Mouse (Mus musculus) lung, embryonic 14.5 days (tissue): Measurements from ENCODE around the gene Glrp1. TPM values are rescaled to one million over a fixed set of nuclear protein-coding genes. Genes with fewer than 3 reads are reported as not detected.

Experiments used
- ATAC-seq: fragments of 200-750 bp; cut with Nextera tagmentation; 2 replicates; pipeline ENCODE4 v1.8.0; 2017; ENCODE audit warnings: mild to moderate bottlenecking, moderate TSS enrichment, moderate library complexity; ENCODE audit not compliant: insufficient read depth
- DNase-seq: peaks from one replicate; pipeline ENCODE4 v3.0.0-alpha.2; 2015
- H3K27ac ChIP-seq: fragments of 300-500 bp; sonication (generic); 2 replicates; pipeline ENCODE4 v1.5.1; 2014; ENCODE audit warnings: low read depth, mild to moderate bottlenecking, moderate library complexity
- H3K27me3 ChIP-seq: fragments of 300-500 bp; sonication (generic); 2 replicates; pipeline ENCODE4 v1.6.1; 2014; ENCODE audit warnings: low read length, control low read depth; ENCODE audit not compliant: insufficient read depth
- H3K36me3 ChIP-seq: fragments of 300-500 bp; sonication (generic); 2 replicates; pipeline ENCODE4 v1.6.1; 2014; ENCODE audit warnings: control low read depth; ENCODE audit not compliant: insufficient read depth
- H3K4me1 ChIP-seq: fragments of 300-500 bp; sonication (generic); 2 replicates; pipeline ENCODE4 v1.6.1; 2014; ENCODE audit warnings: antibody characterized with exemption, control low read depth; ENCODE audit not compliant: insufficient read depth
- H3K4me2 ChIP-seq: fragments of 300-500 bp; sonication (generic); 2 replicates; pipeline ENCODE4 v1.6.1; 2014; ENCODE audit warnings: mild to moderate bottlenecking
- H3K4me3 ChIP-seq: fragments of 300-500 bp; sonication (generic); 2 replicates; pipeline ENCODE4 v1.5.1; 2014; ENCODE audit warnings: low read depth, low read length
- H3K9ac ChIP-seq: fragments of 300-500 bp; sonication (generic); 2 replicates; pipeline ENCODE4 v1.6.1; 2014
- H3K9me3 ChIP-seq: fragments of 300-500 bp; sonication (generic); 2 replicates; pipeline ENCODE4 v1.6.1; 2016; ENCODE audit warnings: low read depth, low read length, control low read depth
- CTCF ChIP-seq: IDR thresholded peaks from 2 replicates; pipeline ENCODE4 v1.5.1; 2016; ENCODE audit warnings: antibody characterized with exemption, low read depth
- WGBS: fragments of 180-500 bp; shearing (Covaris S2); extraction: QIAGEN DNeasy Blood & Tissue Kit; methylation state at CpG from one replicate; pipeline ENCODE4 v1.1.7; 2014; 5-methylcytosine and 5-hydroxymethylcytosine counted together
- polyA plus RNA-seq: library from polyadenylated mRNA; unstranded; fragments of >200 nt; fragmentation: Nextera tagmentation; extraction: Ambion mirVana; gene quantifications from 2 replicates; pipeline ENCODE4 v1.2.1, GENCODE M21; 2014

Glrp1 gene
- polyA plus RNA-seq, 1 experiment from 2014 or later = 0.38 TPM

GRCm38 (mm10) chr1:88539823-88540222 is 30.0 kb upstream of the Glrp1 start:
- H3K4me3 ChIP-seq = no peak overlapping the region
- H3K4me1 ChIP-seq = no peaks in the 10 kb centered on the region
- H3K27ac ChIP-seq = no peak overlapping the region
- H3K9me3 ChIP-seq = no peaks in the 10 kb centered on the region
- WGBS = 37% methylated on average over 3 of the region's 3 CpGs
- H3K27me3 ChIP-seq = no peaks in the 10 kb centered on the region
- no peak for TF ChIP-seq CTCF
- H3K36me3 ChIP-seq = no peaks in the 10 kb centered on the region
- H3K9ac ChIP-seq = no peak overlapping the region
- H3K4me2 ChIP-seq = no peak overlapping the region
- ATAC-seq (no peak), DNase-seq (peak; percentile 34)

GRCm38 (mm10) chr1:88539256-88539655 is 29.4 kb upstream of the Glrp1 start:
- no peak for TF ChIP-seq CTCF
- DNase-seq (no peak), ATAC-seq (no peak)
- Histone ChIP-seq H3K4me2 (no peak overlapping the region), H3K36me3 (no peaks in the 10 kb centered on the region), H3K4me1 (no peaks in the 10 kb centered on the region), H3K27me3 (no peaks in the 10 kb centered on the region), H3K4me3 (no peak overlapping the region), H3K9ac (no peak overlapping the region), H3K27ac (no peak overlapping the region), H3K9me3 (no peaks in the 10 kb centered on the region)
- 72% methylated on average over 7 of the region's 7 CpGs for WGBS

- TF ChIP-seq CTCF = no peak
- no peak overlapping the region for H3K4me2 ChIP-seq
- no peaks in the 10 kb centered on the region for H3K4me1 ChIP-seq
- no peak for DNase-seq
- no peaks in the 10 kb centered on the region for H3K36me3 ChIP-seq
- no peak overlapping the region for H3K9ac ChIP-seq
- WGBS = 74% methylated on average over 1 of the region's 1 CpGs
- no peaks in the 10 kb centered on the region for H3K27me3 ChIP-seq
- ATAC-seq = no peak
- no peak overlapping the region for H3K27ac ChIP-seq
- H3K9me3 ChIP-seq = no peaks in the 10 kb centered on the region
- H3K4me3 ChIP-seq = no peak overlapping the region
These were observed 26.4 kb upstream of the Glrp1 start for GRCm38 (mm10) chr1:88536308-88536707.

GRCm38 (mm10) chr1:88534091-88534490 is 24.2 kb upstream of the Glrp1 start:
- Histone ChIP-seq H3K27ac (peak overlapping the region; percentile 71; the same call in 1 of the 2 replicates), H3K4me3 (no peak overlapping the region), H3K4me2 (no peak overlapping the region), H3K27me3 (no peaks in the 10 kb centered on the region), H3K9me3 (no peaks in the 10 kb centered on the region), H3K4me1 (no peaks in the 10 kb centered on the region), H3K36me3 (no peaks in the 10 kb centered on the region), H3K9ac (no peak overlapping the region)
- 56% methylated on average over 5 of the region's 5 CpGs for WGBS
- 0 out of 2 replicates have a peak, but pooled peaks have one; percentile 28 for ATAC-seq
- no peak for TF ChIP-seq CTCF
- peak; percentile 53 for DNase-seq

- WGBS = 32% methylated on average over 6 of the region's 6 CpGs
- Histone ChIP-seq H3K4me3 (no peak overlapping the region), H3K27ac (0 out of 2 replicates have a peak overlapping the region, but pooled peaks have one; percentile 20), H3K36me3 (no peaks in the 10 kb centered on the region), H3K9me3 (no peaks in the 10 kb centered on the region), H3K4me2 (no peak overlapping the region), H3K4me1 (no peaks in the 10 kb centered on the region), H3K27me3 (no peaks in the 10 kb centered on the region), H3K9ac (no peak overlapping the region)
- no peak for TF ChIP-seq CTCF
- DNase-seq (peak; percentile 86), ATAC-seq (peak; percentile 92)
These were observed 16.3 kb upstream of the Glrp1 start for GRCm38 (mm10) chr1:88526161-88526560.

GRCm38 (mm10) chr1:88525622-88526021 is 15.8 kb upstream of the Glrp1 start:
- peak; percentile 28 for DNase-seq

GRCm38 (mm10) chr1:88521170-88521747 is 11.4 kb upstream of the Glrp1 start:
- H3K4me2 ChIP-seq = no peak overlapping the region
- no peaks in the 10 kb centered on the region for H3K27me3 ChIP-seq
- ATAC-seq = no peak
- H3K4me3 ChIP-seq = no peak overlapping the region
- TF ChIP-seq CTCF = no peak
- DNase-seq = no peak
- H3K36me3 ChIP-seq = no peaks in the 10 kb centered on the region
- H3K9me3 ChIP-seq = no peaks in the 10 kb centered on the region
- H3K4me1 ChIP-seq = no peaks in the 10 kb centered on the region
- H3K27ac ChIP-seq = no peak overlapping the region
- 60% methylated on average over 11 of the region's 11 CpGs for WGBS
- no peak overlapping the region for H3K9ac ChIP-seq

More at GRCm38 (mm10) chr1:88525622-88526021, 15.8 kb upstream of the Glrp1 start:
- peak overlapping the region; percentile 36; the same call in 1 of the 2 replicates for H3K27ac ChIP-seq
- no peak overlapping the region for H3K4me2 ChIP-seq
- 34% methylated on average over 3 of the region's 3 CpGs for WGBS
- ATAC-seq = peak; percentile 63
- no peaks in the 10 kb centered on the region for H3K36me3 ChIP-seq
- TF ChIP-seq CTCF = no peak
- H3K9ac ChIP-seq = no peak overlapping the region
- H3K4me1 ChIP-seq = no peaks in the 10 kb centered on the region
- no peak overlapping the region for H3K4me3 ChIP-seq
- H3K27me3 ChIP-seq = no peaks in the 10 kb centered on the region
- H3K9me3 ChIP-seq = no peaks in the 10 kb centered on the region
